Comparison of ENCODE assay signal across 22 mouse cellular contexts in the genomic region with DNA sequence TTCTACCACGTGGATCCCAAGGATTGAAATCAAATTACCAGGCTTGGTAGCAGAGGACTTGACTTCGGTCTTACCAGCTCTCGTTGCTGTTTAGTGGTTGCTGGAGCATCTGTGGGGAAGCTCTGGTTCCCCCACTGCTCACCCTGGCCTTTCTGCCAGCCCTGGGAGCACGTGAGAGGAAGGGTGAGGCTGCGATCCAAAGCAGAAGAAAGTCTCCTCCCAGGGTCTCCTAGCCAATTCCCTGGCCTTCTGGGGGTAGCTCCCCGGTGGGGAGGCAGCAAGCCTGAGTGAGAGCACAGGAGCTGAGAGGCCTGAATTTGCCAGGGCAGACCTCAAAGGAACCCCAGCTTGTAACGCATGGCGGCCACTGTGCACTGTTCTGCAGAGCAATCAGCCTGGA.
DNase-seq lines count a peak whose midpoint lies in the region; ATAC-seq and TF ChIP-seq lines count a peak whose summit lies in the region.
"Had no signal": no experiment of that assay in that cellular context is flagged by ENCODE, and none has a peak within 500 bp of the region (broad histone marks: within the 10 kb centered on the region; RNA-seq: fewer than 3 reads in every experiment).

No protein-coding gene starts in this region.

- H3K9ac ChIP-seq in forebrain, embryonic 13.5 days, result no peak overlapping the region
- H3K9ac ChIP-seq: heart, embryonic 13.5 days; hindbrain, embryonic 12.5 days; limb, embryonic 12.5 days; liver, embryonic 13.5 days; lung, embryonic 14.5 days; midbrain, embryonic 15.5 days; neural tube, embryonic 13.5 days had no signal

- DNase-seq in forebrain, embryonic 10.5 days (ENCODE audit: extremely low spot score, low spot score), result no peak
- DNase-seq in kidney, adult 2 months, result peak; percentile 53
- DNase-seq in kidney, adult 9 months, result no peak
- DNase-seq in R1 (ENCODE audit: low read depth, low spot score), result peak; percentile 30
- DNase-seq: cerebellum, adult 9-11 months; kidney, adult 11 months; layer of hippocampus, postnatal 36 days; liver, embryonic 13.5 days; lung, embryonic 14.5 days; retina, postnatal 1 day; right cerebral cortex, postnatal 25 days; spleen, adult 18-20 months; thymus, postnatal 25 days had no signal

- H3K27ac ChIP-seq in forebrain, embryonic 10.5 days, result 0 out of 2 replicates have a peak overlapping the region, but pooled peaks have one; percentile 30
- H3K27ac ChIP-seq in forebrain, embryonic 13.5 days, result no peak overlapping the region
- H3K27ac ChIP-seq in kidney, adult 2 months (ENCODE audit: insufficient read depth, low read depth, low read length), result 0 out of 2 replicates have a peak overlapping the region, but pooled peaks have one; percentile 4
- H3K27ac ChIP-seq: heart, embryonic 13.5 days; hindbrain, embryonic 12.5 days; limb, embryonic 12.5 days; liver, embryonic 13.5 days; macrophage; midbrain, embryonic 15.5 days; neural tube, embryonic 13.5 days had no signal

- peaks cover 90% of the 10 kb centered on the region for H3K79me2 ChIP-seq in myocyte (ENCODE audit: control insufficient read depth, insufficient read depth)

- no peak overlapping the region for H3ac ChIP-seq in myocyte (ENCODE audit: control insufficient read depth, insufficient read length)

- H3K4me1 ChIP-seq in forebrain, embryonic 10.5 days, result peaks cover 68% of the 10 kb centered on the region
- H3K4me1 ChIP-seq in forebrain, embryonic 13.5 days, result peaks cover 45% of the 10 kb centered on the region
- peaks cover 44% of the 10 kb centered on the region for H3K4me1 ChIP-seq in kidney, adult 2 months (ENCODE audit: control insufficient read depth, insufficient read depth, low read length)

- WGBS in forebrain, embryonic 10.5 days, result 84% methylated on average over 8 of the region's 8 CpGs
- 82% methylated on average over 8 of the region's 8 CpGs for WGBS in forebrain, embryonic 13.5 days
- 48% methylated on average over 8 of the region's 8 CpGs for WGBS in kidney, adult 2 months

- no peak for TF ChIP-seq POLR2A in kidney, adult 2 months (IDR thresholded peaks at IDR 0.05; ENCODE audit: low read depth, low read length)
- peak; percentile 16 for TF ChIP-seq POLR2A in myocyte (IDR thresholded peaks at IDR 0.05; ENCODE audit: insufficient read length, low read depth)

- no peaks in the 10 kb centered on the region for H3K9me3 ChIP-seq in forebrain, embryonic 10.5 days
- no peaks in the 10 kb centered on the region for H3K9me3 ChIP-seq in forebrain, embryonic 13.5 days (replicated peaks)
- H3K9me3 ChIP-seq: heart, embryonic 13.5 days; hindbrain, embryonic 12.5 days; limb, embryonic 12.5 days; liver, embryonic 13.5 days; midbrain, embryonic 15.5 days; neural tube, embryonic 13.5 days had no signal

- no peak overlapping the region for H3K4me3 ChIP-seq in forebrain, embryonic 10.5 days
- H3K4me3 ChIP-seq in forebrain, embryonic 13.5 days, result no peak overlapping the region
- H3K4me3 ChIP-seq in kidney, adult 2 months (ENCODE audit: insufficient read depth, low read depth, low read length), result no peak overlapping the region
- H3K4me3 ChIP-seq in myocyte, result peak overlapping the region; percentile 99
- H3K4me3 ChIP-seq: heart, embryonic 13.5 days; hindbrain, embryonic 12.5 days; limb, embryonic 12.5 days; liver, embryonic 13.5 days; midbrain, embryonic 15.5 days; neural tube, embryonic 13.5 days had no signal

- ATAC-seq in forebrain, embryonic 13.5 days, result no peak
- ATAC-seq in CD4-positive, CD25-positive, alpha-beta regulatory T cell, adult 4 months, result no peak
- ATAC-seq: midbrain, embryonic 15.5 days had no signal

- no peaks in the 10 kb centered on the region for H3K36me3 ChIP-seq in forebrain, embryonic 10.5 days (replicated peaks)
- H3K36me3 ChIP-seq in forebrain, embryonic 13.5 days (ENCODE audit: poor library complexity, severe bottlenecking), result no peaks in the 10 kb centered on the region
- H3K36me3 ChIP-seq in kidney, adult 2 months (ENCODE audit: control insufficient read depth, insufficient read depth, low read length), result no peaks in the 10 kb centered on the region
- H3K36me3 ChIP-seq in myocyte (ENCODE audit: control insufficient read depth, insufficient read depth), result no peaks in the 10 kb centered on the region
- H3K36me3 ChIP-seq: heart, embryonic 13.5 days; hindbrain, embryonic 12.5 days; limb, embryonic 12.5 days; liver, embryonic 13.5 days; midbrain, embryonic 15.5 days; neural tube, embryonic 13.5 days had no signal

- TF ChIP-seq CTCF in kidney, adult 2 months (conservative IDR thresholded peaks at IDR 0.05; ENCODE audit: insufficient read depth, insufficient read length, low read depth, low read length), result no peak

- peaks cover 45% of the 10 kb centered on the region for H3K27me3 ChIP-seq in forebrain, embryonic 10.5 days (ENCODE audit: poor library complexity, severe bottlenecking)
- H3K27me3 ChIP-seq in forebrain, embryonic 13.5 days, result peaks cover 49% of the 10 kb centered on the region
- H3K27me3 ChIP-seq in kidney, adult 2 months (replicated peaks; ENCODE audit: control insufficient read depth, insufficient read depth, low read length), result no peaks in the 10 kb centered on the region
- H3K27me3 ChIP-seq in myocyte (ENCODE audit: control insufficient read depth, insufficient read depth, insufficient read length), result no peaks in the 10 kb centered on the region

- no peak overlapping the region for H3K4me2 ChIP-seq in forebrain, embryonic 13.5 days
- H3K4me2 ChIP-seq in myocyte (ENCODE audit: low read depth), result peak overlapping the region; percentile 96
- H3K4me2 ChIP-seq: heart, embryonic 13.5 days; hindbrain, embryonic 12.5 days; limb, embryonic 12.5 days; liver, embryonic 13.5 days; lung, embryonic 14.5 days; midbrain, embryonic 15.5 days; neural tube, embryonic 13.5 days had no signal

TF ChIP-seq in myocyte, 11 proteins besides CTCF, POLR2A, EP300 and RAD21:
- no peak for TF ChIP-seq TCF12 (IDR thresholded peaks at IDR 0.05; ENCODE audit: insufficient read depth, poor library complexity, severe bottlenecking)
- peak in 1 of 3 experiments; percentile 7 for TF ChIP-seq MYOD1 (IDR thresholded peaks at IDR 0.05; ENCODE audit: control insufficient read depth in 1 of 3, insufficient read length in 2 of 3, low read depth in 2 of 3)
- TF ChIP-seq CEBPB (IDR thresholded peaks at IDR 0.05; ENCODE audit: insufficient read depth, poor library complexity, severe bottlenecking), result no peak
- no peak for TF ChIP-seq MAX (IDR thresholded peaks at IDR 0.05; ENCODE audit: low read depth)
- TF ChIP-seq MYOG (IDR thresholded peaks at IDR 0.05; ENCODE audit: control insufficient read depth in 1 of 3, insufficient read depth in 1 of 3, insufficient read length in 2 of 3, low read depth in 2 of 3), result no peak
- no peak for TF ChIP-seq E2F4 (IDR thresholded peaks at IDR 0.05; ENCODE audit: insufficient read depth)
- peak; percentile 13 for TF ChIP-seq POLR2AphosphoS2 (IDR thresholded peaks at IDR 0.05; ENCODE audit: insufficient read length, low read depth)
- TF ChIP-seq REST (IDR thresholded peaks at IDR 0.05; ENCODE audit: insufficient read depth, insufficient read length), result no peak
- TF ChIP-seq USF1 (IDR thresholded peaks at IDR 0.05; ENCODE audit: low read depth), result no peak

Comparison
In these comparisons a context has a peak if more than half of its experiments do, and no peak if none do; other contexts are left out.
1. DNase-seq: peak in kidney, adult 2 months (single experiment) and R1 (single experiment); none in forebrain, embryonic 10.5 days (single experiment) and kidney, adult 9 months (single experiment).